Mouse (Mus musculus) adrenal gland, adult (tissue): ENCODE data around the gene Tead1.

Source experiments
- DNase-seq, 2 experiments: peaks; one replicate each; pipeline ENCODE4 v3.0.0; 2022 to 2023; ENCODE audit warnings: low spot score in 1 of 2; ENCODE audit not compliant: inconsistent age in 2 of 2

The Tead1 gene

DNA sequence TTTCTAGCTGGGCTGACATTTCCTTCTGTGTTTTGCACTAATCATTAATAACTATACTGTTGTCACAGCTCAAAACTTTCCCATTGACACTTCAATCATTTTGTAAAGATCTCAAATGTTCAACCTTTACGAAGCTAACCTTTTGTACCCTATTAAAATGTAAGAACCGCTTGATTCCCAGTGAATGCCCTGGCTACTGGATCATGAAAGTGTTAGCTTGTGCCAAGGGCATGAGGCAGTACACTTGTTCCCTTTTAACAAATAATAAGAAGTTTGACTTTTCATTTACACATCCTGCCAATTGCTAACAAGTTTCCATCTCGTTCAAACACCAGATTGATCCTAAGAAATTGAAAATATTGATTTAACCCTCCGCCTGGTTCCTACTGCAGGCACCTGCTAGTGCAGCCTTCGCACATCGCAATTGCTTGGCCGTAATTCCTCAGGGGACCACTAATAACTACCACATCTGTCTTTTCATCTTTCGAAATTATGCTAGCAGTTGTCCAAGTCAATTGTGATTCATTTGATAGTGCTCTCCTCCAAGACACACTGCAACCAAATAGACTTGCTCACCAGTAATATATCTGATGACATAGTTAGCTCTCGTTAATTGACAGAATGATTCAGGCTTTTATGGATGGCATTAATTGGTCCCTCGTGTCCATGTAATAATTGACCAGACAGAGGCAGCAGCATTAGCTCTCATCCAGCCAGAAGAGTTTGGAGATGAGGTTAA lies 133.1 kb downstream of the Tead1 start:
- DNase-seq = no peak

DNA sequence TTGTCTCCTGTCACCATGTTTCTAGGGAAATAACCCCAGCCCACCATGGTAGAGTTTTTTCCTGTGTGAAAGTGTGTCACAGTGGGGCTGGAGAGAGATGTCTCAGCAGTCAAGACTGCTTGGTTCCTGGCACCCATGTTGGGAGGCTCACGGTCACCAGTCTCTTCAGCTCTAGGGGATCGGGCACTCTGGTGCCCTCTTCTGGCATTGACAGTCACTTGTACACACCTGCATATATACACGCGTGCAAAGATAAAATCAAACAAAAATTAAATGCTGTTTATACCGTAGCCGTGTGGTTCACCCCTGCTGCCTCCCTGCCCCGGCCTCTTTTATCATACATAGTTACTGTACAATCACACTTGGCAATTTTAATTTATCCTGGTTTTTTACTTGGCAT lies 134.0 kb downstream of the Tead1 start:
- no peak for DNase-seq

DNA sequence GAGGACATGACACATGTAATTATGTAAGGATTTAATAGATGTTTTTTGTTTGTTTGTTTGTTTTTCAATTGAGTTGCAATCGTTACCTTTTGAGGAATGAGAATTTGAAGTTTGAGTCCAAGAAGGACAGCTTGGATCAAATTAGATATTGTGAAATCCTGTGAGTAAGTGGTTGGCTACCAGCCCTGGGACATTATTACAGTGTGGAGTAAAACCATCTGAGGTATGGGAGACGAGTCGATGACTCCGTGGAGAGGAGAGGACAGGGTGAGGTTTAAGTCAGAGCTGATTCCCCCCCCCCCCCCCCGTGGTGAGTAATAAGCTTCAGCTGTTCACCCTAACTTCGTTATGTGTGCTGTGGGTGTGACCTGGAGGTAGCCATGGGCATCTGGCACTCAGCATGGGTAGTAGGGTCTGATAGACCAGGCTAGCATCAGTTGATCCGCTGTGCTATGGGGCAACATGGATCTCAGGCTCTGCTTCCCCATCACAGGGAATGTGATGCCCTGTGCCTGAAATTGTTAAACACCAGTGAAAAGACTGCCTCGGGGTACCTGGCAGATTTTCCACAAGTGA lies 134.7 kb downstream of the Tead1 start:
- DNase-seq = peak; percentile 63 to 92

DNA sequence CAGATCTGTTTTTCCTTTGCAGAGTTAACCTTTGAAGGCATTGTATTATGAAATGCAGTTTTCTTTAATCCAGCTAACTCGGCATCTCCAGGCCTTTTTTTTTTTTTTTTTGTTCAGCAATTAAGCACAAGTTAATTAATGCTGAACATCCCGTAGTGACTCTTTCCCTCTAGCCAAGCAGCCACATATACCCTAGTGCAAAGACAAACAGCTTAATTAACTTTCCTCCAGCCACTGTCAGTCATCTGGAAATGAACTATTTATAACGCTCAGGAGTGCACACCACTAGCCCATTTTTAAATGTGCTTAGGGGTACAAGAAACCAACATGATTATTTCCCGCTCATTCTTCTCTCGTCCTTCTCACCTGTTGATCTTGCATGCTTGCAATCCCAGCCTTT lies 136.9 kb downstream of the Tead1 start:
- DNase-seq = no peak

DNA sequence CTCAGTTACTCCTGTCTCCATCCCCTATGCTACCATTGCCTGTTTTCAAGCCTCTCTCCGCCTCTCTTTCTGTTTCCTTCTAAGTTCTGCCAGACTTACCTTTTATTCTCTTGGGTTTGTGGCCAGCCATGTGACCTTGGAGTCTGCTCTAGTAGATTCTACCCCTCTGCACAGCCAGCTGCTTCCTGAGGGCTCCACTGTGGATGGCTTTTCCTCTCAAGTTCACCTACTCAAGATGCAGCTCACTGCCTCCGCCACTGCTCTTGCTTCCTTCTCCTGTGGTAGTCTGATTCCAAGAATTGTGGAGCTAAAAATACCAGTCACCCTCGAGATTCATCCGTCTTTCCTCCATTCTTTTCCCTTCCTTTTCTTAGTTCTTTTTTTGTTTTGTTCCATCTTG lies 140.7 kb downstream of the Tead1 start:
- DNase-seq = no peak

DNA sequence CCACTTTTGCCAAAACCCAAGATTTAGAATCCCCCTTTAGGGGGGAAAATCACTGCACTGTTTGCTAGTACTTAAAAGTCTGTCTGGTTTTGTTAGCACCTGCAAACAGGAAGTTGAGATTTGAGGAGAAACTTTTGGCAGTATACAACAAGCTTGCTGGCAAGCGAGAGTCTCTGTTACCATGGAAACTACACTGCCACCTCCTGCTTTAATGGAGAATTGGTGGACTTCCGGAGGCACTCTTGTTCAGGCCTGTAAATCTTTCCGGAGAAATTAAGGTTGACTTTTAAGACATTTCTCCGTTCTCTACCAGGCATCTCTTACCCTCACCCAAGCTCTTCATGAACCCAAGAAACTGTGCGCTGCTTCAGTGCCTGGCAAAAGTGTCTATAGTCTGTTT lies 143.8 kb downstream of the Tead1 start:
- DNase-seq = peak in 1 of 2 experiments; percentile 55

DNA sequence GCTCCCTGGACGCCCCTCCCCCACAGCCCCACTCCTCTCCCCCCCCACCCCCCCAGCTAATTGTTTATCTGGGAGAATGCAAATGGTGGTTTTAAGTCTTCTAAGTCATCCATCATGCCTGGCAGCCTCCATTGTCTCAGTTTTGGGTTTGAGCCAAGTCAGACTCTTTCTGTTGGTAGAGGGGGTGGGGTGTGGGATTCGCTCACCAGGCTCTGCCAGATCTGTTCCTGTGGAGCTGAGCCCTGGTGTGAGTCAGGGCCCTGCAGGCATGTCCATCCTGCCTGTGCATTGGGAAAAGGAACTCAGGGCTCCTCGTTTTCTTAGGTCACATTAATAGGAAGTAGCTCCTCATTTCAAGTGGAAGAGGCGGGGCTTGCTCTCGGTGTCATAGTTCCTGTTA lies 144.5 kb downstream of the Tead1 start:
- DNase-seq = peak; percentile 80 to 89

DNA sequence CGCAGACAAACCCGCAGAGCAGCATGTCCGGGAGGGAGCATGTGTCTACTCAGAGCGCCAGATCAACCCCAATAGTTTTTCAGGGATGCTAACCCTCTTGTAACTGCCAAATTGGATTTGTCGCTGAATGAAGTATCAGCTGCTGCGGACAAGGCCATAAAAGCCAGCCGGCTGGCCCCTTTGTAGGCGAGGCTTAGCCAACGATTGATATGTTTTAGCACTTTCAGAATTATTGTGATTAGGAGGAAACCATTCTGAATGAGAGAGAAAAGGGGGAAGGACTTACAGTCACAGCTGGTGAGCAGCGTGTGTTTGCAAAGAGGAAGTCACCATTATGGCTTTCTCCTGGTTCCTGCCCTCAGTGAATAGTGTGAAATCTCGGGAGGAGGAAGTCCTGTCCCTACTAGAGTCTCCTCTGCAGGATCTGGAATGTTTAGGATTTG lies 146.2 kb downstream of the Tead1 start:
- DNase-seq = no peak

DNA sequence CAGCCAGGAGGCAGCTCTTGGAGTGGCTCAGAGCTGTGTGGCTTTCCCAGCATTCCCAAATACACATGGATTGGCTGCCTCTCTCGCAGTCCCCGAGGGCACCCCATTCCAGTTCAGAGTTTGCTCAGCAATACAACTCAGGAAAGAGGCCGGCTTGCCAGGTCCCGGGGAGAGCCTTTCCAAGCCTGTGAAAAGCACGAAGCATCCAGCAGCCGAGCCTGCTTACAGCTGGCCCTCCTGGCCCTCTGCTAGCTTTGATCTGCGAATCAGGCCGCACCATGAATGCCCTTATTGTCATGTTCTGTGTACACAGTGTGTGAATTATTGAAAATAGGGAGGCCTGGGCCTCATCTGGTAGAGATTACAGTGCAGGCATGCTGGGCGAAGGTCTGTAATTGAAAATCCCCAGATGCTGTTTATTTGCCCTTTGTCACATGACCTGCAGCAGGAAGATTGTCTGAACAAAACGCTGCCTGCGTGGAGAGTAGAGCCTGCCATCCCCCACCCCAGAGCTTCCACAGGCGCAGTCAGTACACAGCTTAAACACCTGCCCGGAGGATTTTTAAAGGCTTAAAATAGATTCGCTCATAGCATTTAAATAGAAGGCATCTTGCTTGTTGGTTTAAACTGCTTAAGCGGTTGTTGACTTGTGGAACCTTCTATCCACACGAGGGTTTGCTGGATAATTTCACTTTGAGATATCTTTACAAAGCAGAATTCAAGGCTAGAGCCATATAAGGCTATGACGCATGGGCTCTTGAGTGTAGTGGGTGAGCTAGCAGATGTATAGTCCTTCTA lies 147.2 kb downstream of the Tead1 start:
- DNase-seq = peak in 1 of 2 experiments; percentile 68

DNA sequence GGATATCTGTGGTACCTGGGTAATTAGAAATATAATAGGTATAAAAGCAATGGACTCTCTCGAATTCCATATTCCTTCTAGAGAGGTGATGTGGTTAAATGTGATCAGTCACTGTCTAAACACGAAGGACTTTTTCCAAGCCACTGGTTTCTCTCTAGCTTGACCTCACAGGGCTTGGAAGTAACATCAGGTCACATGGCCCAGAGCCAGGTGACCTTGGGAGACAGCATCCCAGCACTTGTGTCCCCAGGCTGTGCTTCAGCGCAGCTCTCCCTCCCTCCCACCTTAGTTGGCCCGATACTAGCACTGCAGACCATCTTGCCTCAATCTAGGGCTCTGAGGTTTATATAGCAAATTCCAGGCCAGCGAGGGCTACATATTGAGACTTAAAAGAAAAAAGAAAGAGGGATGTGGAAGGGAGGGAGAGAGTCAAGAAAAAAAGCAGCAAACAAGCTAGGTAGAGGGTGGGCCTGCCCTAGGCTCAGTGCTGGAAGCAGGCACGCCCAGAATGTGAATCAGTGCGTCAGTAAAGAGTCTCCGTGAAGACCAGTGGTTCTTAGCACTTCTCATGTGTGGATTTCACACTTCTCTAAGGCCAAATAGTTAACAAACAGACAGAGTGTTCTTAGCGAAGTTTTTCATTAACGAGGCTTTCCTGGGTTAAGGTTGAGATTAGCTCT lies 149.0 kb downstream of the Tead1 start:
- peak; percentile 58 to 63 for DNase-seq

DNA sequence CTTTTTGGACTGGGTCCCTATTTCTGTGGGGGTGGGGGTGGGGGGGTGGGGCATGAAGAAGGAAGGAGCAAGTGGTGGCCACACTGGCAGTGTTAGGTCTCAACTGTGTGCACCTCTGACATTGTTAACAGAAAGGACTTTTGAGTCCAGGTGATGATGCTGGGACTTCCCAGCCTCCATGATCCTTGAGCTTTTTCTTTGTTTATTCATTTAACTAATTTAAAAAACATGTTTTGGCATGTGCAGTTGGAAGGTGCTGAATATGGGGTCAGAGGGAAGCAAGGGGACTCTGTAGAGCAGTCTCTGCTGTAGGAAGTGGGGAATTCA lies 149.5 kb downstream of the Tead1 start:
- no peak for DNase-seq

DNA sequence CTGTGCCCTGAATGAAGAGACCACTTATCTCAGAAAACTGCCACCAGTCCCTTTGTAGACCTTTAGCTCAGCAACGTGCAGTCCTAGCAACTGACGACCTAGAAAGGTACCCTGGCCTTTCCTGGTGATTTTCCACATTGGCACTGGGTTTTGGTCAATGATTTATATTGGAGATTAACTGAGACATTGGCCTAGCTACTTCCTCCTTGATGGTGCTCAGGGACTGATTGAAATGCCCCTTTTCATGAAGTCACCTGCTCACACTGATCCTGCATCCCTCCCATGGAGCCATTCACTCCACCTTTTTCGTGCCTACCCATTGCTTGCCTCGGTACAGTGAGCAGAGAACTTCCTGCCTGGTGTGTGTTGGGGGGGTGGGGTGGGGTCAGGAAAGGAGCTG lies 151.8 kb downstream of the Tead1 start:
- DNase-seq = no peak

DNA sequence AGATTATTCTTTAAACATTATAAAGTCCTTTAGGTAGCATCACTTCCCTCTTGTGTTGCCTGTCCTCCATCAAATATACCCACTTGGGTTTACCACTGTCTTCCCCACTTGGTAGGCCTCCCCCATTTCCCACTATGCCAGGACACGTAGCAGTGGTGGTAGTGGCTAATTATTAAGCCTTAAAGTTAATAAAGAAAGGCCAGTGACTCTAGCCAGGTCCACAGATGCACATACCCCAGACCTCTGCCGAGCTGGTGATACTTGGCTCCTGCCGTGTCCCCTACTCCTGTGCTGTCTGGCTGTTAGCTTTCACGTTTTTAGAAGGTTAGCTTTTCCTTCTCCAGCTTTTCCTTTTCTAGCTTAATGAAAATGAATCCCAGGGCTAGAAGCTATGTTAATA lies 152.3 kb downstream of the Tead1 start:
- no peak for DNase-seq

DNA sequence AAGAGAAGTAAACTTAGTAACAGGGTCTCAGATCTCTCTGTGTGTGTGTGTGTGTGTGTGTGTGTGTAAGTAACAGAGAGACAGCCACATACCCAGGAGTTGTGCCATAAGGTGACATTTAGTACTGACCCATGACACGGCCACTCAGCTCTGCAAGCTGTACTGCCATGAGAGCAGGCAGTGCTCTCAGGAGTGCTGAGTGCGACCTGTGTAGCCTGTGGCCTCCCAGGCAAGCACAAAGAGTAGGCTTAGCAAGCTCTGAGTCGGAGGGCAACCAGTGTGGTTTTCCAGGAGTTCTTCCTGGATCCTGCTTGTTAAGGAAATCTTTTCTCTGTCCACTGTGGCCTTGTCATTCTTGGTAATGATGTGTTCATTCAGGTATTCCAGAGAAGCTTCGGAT lies 154.0 kb downstream of the Tead1 start:
- no peak for DNase-seq

DNA sequence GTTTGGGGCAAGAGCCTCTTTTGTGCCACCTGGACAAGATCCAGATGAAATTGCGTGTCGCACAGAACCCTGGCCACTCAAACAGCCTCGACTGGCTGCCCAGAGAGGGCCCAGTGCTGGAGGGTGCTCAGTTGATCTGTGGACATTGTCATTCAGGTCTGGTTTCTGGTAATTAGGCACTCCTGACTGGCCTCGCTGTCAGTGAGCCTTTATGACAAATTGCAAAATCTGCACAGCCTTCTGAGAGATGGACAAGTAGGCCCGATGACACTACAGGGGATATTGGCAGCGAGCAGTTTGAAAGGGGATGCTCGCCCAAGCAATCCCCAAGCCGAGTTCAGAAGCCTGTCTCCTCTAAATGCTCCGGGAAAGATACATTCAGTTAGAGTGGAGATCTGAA lies 157.0 kb downstream of the Tead1 start:
- no peak for DNase-seq

DNA sequence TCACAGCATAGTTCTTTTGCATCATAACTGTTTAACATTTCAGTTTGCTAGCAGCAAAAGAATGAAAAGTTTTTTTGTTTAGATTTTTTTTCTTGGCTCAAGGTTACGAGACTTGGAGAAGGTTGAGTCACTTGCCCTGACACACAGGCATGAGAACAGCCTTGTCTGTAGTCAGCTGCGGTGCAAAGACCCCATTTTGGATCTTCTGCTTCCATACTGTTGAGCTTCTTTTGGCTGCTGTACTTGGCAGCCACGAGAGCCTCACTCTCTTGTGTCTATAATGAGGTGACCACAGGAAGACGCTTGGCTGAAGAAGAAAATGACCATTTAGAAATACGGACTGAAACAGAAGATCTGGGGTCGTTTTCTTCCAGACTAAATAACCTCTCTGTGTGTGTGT lies 159.0 kb downstream of the Tead1 start:
- DNase-seq = peak in 1 of 2 experiments; percentile 54

DNA sequence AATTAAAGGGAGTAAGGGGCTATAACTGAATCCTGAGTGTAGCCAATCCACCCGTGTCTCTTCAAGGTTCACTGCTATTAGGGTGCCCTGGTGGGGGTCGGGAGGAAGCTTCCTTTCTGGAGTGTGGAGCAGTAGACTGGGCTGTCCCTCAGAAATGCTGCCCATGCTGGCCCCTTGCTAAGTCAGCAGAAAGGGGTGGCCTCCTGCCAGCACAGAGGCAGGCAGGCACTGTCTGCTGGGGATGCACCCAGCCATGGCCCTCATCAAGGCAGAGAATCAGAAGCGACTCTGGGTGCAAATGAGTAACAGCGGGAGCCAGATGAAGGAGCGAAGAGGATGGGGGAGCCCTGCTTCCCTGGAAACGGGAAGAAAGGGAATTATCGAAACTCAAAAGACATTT lies 161.2 kb downstream of the Tead1 start:
- DNase-seq = no peak

DNA sequence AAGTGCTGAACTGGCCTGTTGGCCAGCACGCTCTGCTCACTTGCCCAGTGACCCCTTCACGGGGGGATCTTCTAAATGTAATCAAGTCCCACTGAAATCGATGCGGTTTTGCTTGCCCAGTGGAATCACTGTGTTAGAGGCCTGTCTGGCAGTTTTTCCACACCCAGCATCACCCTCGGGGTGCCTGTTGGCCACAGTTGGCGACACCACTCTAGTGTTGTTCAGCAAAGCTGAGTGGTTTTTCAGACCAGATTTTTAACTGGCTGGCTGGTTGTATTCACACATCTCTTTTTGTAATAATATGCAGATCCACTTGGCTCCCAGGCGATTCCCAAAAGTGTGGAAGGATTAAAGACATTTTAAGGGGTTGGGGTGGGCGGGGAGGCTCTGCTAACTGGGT lies 161.8 kb downstream of the Tead1 start:
- DNase-seq = no peak

DNA sequence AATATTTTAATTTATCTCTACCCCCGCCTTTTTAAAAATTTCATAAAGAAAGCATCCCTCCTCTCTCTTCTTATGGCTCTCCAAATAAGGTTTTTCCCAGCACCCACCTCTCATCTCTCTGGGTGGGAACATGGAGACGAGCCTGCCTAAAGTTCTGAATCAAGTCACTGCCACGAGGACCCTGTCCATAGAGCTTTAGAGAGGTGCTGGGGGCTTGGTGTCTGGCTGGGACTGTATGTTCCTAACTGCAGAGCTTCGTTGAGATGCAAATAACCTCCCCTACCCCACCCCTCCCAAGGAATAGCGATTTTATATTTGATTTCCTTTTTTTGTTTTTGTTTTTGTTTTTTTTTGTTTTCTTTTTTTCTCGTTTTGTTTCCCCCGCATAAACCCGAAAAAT lies 162.4 kb downstream of the Tead1 start:
- no peak for DNase-seq

DNA sequence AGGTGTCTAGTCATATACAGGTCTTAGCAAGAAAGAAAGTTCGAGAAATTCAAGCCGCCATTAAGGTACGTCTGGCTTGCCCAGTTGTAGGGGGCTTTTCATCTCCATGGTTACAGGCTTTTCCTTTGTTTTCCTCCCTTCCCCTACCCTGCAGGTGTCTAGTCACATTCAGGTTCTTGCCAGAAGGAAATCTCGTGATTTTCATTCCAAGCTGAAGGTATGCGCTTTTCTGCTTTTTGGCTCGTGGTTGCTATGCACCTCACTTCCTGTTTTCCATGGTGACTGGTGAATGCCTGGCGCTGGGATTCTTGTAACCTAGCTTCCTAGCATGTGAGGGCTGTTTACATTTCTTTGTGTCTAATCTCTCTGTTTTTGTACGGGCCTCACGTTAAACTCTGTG lies 162.8 kb downstream of the Tead1 start:
- no peak for DNase-seq

DNA sequence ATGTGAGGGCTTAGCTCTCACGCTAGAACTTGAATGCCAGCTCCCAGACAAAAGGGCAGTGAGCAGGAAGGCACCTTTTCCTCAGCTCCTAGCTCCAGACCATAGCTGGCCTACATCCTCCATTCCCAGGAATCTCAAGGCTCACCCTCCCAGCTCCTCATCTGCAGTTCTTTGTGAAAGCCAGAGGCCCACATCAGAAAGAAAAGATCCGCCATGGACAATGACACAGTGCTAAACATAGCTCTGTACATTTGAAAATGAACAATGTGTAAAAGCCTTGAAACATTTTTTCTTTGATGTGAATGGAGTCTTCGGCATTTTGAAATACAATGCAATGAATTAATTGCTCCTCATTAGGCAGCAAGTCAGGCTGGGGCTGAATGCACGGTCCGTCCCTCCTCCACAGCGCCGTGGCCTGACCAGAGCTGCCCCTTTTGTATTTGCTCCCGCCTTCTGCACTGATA lies 172.2 kb downstream of the Tead1 start:
- no peak for DNase-seq
